Mouse (Mus musculus) CD4-positive naive resting alpha-beta T cell, adult 76 days (primary cell): ENCODE data around the gene Dpy30. TPM values are rescaled to one million over a fixed set of nuclear protein-coding genes. Genes with fewer than 3 reads are reported as not detected.

ENCODE experiments used
- total RNA-seq: library from RNA; stranded (reverse); gene quantifications from one replicate; pipeline ENCODE4 v1.2.4, GENCODE M21; 2023

Gene Dpy30
- 46.8 TPM for total RNA-seq

DNA sequence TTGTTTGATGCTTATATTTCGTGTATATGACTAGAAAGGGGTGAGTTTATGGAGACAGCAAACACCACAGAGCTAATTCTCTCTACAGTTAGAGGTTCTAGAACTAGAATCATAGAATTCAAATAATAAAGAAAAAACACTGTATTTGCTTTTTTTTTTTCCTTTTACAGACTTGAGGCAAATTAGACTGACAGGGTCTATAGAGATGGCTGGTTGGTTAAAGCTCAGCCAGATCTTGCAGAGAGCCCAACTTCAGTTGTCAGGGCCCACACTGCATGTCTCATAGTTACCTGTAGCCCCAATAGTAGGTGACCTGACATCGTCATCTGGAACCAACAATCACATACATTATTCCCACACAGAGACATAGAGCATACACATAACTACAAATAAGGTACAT is at the start of gene Dpy30:
TSS of gene Dpy30 (minus strand) at position 101 of the 400 bp plus-strand sequence.

DNA sequence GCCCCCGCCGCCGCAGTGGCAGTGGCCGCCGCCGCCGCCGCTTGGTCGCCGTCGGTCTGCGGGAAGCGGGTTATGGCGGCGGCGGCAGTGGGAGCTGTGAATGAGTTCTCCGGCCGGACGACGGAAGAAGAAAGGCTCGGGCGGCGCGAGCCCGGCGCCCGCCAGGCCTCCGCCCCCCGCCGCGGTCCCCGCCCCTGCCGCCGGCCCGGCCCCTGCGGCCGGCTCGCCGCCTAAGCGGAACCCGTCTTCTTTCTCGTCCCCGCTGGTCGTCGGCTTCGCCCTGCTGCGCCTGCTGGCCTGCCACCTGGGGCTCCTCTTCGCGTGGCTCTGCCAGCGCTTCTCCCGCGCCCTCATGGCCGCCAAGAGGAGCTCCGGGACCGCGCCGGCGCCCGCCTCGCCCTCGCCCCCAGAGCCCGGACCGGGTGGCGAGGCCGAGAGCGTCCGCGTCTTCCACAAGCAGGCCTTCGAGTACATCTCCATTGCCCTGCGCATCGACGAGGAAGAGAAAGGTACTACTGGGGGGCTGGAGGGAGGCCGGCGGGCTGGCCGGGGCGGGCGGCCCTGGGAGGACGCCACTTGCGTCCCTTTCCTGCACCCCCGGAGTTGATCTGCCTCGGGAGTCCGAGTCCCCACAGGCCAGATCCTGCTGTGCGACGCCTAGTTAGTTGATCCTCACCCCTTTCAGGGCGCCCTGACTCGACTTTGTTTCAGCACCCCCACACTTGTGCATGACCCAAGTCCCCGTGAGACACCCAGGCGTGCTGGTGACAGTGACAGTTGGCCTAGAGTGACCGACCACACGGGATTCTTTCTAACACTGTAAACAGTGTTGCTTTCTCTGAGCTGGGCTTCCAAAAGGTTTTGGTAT is 15.4 kb upstream of the Dpy30 start, which contains the start of gene Spast:
TSS of gene Spast (plus strand) at position 51 of the 868 bp plus-strand sequence.

DNA sequence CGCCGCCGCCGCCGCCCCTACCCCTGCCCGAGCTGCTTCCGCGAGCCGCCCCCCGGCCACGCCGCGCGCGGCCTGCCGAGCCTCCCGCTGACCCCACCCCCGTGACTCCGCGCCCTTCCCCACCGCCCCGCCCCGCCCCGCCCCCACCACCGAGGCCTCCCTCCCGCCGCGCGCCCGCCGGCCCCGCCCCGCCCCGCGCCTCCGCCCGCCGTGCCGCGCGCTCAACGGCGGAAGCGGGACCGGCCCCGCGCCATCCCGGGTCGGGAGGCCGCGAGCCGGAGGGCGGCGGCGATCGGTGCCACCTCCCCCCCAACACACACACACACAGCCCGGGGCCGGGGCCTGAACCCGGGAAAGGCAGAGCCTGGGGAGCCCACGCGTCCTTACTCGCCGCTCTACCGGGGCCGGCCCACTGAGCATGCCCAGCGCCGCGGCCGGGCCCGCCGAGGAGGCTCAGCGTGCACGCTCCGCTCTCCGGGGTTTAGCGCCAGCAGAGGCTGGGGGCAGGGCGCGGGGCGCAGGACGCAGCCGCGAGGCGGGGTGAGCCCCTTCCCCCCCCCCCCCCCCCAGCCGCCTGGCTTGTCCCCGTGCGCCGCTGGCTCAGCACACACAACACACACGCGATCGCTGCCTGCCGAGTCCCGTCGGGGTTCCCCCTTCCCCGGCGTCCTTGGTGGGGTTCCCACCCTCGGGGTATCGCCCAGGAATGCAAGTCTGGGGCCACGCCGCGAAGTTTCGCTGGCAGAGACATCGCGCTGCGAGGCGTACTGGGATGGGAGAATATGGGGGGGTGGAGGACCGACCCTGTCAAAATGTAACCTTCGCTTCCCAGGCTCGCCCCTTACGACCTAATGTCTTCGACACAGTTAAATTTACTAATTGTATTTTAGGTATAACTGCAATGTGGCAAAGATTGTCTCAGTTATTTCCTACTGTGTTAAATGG is 28.4 kb downstream of the Dpy30 start, which contains the start of gene Memo1:
TSS of gene Memo1 (minus strand) at position 496 of the 945 bp plus-strand sequence.

Other genes starting within 250 kb of the Dpy30 start
- gene Memo1, start 28.4 kb downstream of the Dpy30 start, total RNA-seq, result 45.6 TPM
- gene Spast, start 15.0 kb upstream of the Dpy30 start, total RNA-seq, result 28.4 TPM
- gene Slc30a6, start 71.7 kb upstream of the Dpy30 start, total RNA-seq, result 18.0 TPM
- 2.3 TPM for gene Nlrc4, start 135.2 kb upstream of the Dpy30 start, total RNA-seq
- 58.2 TPM for gene Yipf4, start 165.5 kb upstream of the Dpy30 start, total RNA-seq
- gene Birc6, start 204.4 kb upstream of the Dpy30 start, total RNA-seq, result 337 TPM